Mouse (Mus musculus): Measurements from ENCODE around the gene Xrcc6.

Xrcc6 gene

GRCm38 (mm10) chr15:82022535-82023088, 35.0 kb downstream of the Xrcc6 start:
- DNase-seq (ENCODE audit: low spot score in 2 of 2), result peak in 1 of 2 experiments; percentile 30

- DNase-seq (ENCODE audit: low spot score in 2 of 2), result no peak
Observed at GRCm38 (mm10) chr15:82023965-82024635, 36.5 kb downstream of the Xrcc6 start.

GRCm38 (mm10) chr15:82027276-82027675, 39.6 kb downstream of the Xrcc6 start:
- no peak for DNase-seq (ENCODE audit: low spot score in 2 of 2)

- no peak for DNase-seq (ENCODE audit: low spot score in 2 of 2)
Observed at GRCm38 (mm10) chr15:82027726-82028125, 40.1 kb downstream of the Xrcc6 start.

- DNase-seq (ENCODE audit: low spot score in 2 of 2), result no peak
Observed at GRCm38 (mm10) chr15:82032386-82032785, 44.8 kb downstream of the Xrcc6 start.

- DNase-seq (ENCODE audit: low spot score in 2 of 2), result no peak
Observed at GRCm38 (mm10) chr15:82033762-82034161, 46.1 kb downstream of the Xrcc6 start, which contains the start of gene Desi1. TSS of gene Desi1 (minus strand) at chr15:82033862.

GRCm38 (mm10) chr15:82035904-82036689, 48.5 kb downstream of the Xrcc6 start:
- DNase-seq (ENCODE audit: low spot score in 2 of 2), result peak in 1 of 2 experiments; percentile 45

- peak; percentile 58 to 59 for DNase-seq (ENCODE audit: low spot score in 2 of 2)
Observed at GRCm38 (mm10) chr15:82040650-82041049, 53.0 kb downstream of the Xrcc6 start.

GRCm38 (mm10) chr15:82044166-82044784, 56.6 kb downstream of the Xrcc6 start:
- DNase-seq (ENCODE audit: low spot score in 2 of 2), result no peak

- DNase-seq (ENCODE audit: low spot score in 2 of 2), result peak in 1 of 2 experiments; percentile 48
Observed at GRCm38 (mm10) chr15:82046246-82046891, 58.7 kb downstream of the Xrcc6 start.

- DNase-seq (ENCODE audit: low spot score in 2 of 2), result peak; percentile 95 to 96
Observed at GRCm38 (mm10) chr15:82047080-82047883, 59.6 kb downstream of the Xrcc6 start, which contains the start of gene Snu13. TSS of gene Snu13 (minus strand) at chr15:82047598.

GRCm38 (mm10) chr15:82052544-82052943, 64.9 kb downstream of the Xrcc6 start:
- DNase-seq (ENCODE audit: low spot score in 2 of 2), result no peak

- no peak for DNase-seq (ENCODE audit: low spot score in 2 of 2)
Observed at GRCm38 (mm10) chr15:82058719-82059201, 71.1 kb downstream of the Xrcc6 start, which contains the start of gene 4930407I10Rik. TSS of gene 4930407I10Rik (plus strand) at chr15:82059151.

GRCm38 (mm10) chr15:82063909-82064308, 76.3 kb downstream of the Xrcc6 start:
- no peak for DNase-seq (ENCODE audit: low spot score in 2 of 2)

GRCm38 (mm10) chr15:82065511-82065910, 77.9 kb downstream of the Xrcc6 start:
- peak; percentile 69 to 82 for DNase-seq (ENCODE audit: low spot score in 2 of 2)

GRCm38 (mm10) chr15:82069898-82070297, 82.3 kb downstream of the Xrcc6 start, which contains the start of gene Mei1:
TSS of gene Mei1 (plus strand) at chr15:82069996.
- DNase-seq (ENCODE audit: low spot score in 2 of 2), result no peak

- DNase-seq (ENCODE audit: low spot score in 2 of 2), result no peak
Observed at GRCm38 (mm10) chr15:82071816-82072469, 84.3 kb downstream of the Xrcc6 start.

- DNase-seq (ENCODE audit: low spot score in 2 of 2), result no peak
Observed at GRCm38 (mm10) chr15:82073490-82073889, 85.9 kb downstream of the Xrcc6 start.

GRCm38 (mm10) chr15:82079883-82080282, 92.2 kb downstream of the Xrcc6 start:
- DNase-seq (ENCODE audit: low spot score in 2 of 2), result no peak

GRCm38 (mm10) chr15:82081161-82081560, 93.5 kb downstream of the Xrcc6 start:
- DNase-seq (ENCODE audit: low spot score in 2 of 2), result peak; percentile 52 to 56

Data from right cerebral cortex, postnatal 10 days (tissue).